Mouse (Mus musculus) naive thymus-derived CD4-positive, alpha-beta T cell, adult 2 months (primary cell): ENCODE measurements around the gene Spsb4.

ENCODE experiments used
- DNase-seq: peaks from one replicate; pipeline ENCODE4 v3.0.0-alpha.2; 2011; ENCODE audit warnings: low read depth

The Spsb4 gene

DNA sequence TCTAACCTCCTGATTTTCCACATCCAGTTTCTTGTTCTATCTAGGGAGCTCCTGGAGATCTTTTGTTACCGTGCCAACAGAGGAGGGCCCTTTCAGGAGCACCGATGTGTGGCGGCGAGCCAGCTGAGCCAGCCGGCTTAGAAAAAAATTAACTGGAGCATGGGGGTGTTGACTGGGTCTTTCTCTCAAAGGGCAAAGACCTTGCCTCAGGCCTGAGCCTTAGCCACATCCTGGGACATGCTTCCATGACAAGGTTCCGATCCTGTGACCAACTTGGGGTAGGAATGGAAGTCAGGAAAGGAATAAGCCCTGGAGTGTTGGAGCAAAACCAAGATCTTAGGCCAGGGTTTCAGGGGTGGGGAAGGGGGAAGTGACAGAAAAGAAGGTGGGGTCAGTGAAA, 2.9 kb downstream of the Spsb4 start:
- no peak for DNase-seq

DNA sequence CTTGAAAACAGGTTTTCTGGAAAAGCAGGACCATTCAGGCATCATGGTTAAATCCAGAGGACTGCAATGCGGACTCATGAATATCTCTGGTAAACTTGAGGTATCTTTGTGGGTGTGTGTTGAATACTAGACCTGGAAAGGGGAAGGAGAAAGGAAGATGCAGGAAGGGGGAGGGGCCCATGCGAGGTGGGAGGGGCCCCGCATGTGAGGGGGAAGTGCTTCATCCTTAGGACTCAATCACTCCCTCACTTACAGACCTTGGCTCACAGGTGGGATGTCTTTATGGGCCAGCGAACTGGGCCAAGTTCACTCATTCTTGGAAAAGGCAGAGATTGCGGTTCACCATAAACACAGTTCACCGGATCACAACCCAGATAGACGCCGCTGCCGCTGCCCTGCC, 4.9 kb downstream of the Spsb4 start:
- DNase-seq = no peak

GRCm38 (mm10) chr9:97013153-97013552, 5.5 kb downstream of the Spsb4 start:
- DNase-seq = no peak

- DNase-seq = no peak
Observed at GRCm38 (mm10) chr9:97011454-97012195, 7.0 kb downstream of the Spsb4 start.

DNA sequence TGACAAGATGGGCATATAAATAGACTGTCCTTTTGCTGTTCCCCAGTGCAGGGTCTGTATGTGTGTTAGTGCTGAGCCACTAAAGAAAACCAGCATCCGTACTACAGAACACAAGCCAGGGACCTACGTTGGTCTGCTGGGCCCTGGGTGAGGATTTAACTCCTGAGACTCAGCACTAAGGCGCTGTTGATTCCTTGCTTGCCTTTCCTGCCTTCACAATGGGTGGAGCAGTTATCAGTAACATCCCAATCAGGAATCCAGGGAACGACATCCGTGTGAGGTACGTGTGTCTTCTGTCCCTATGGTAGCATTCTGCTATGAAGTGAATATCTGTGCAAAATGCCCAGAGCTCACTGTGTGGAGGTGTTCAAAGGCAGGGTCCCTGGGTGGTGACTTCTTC, 8.2 kb downstream of the Spsb4 start:
- DNase-seq = no peak

- DNase-seq = no peak
Observed at GRCm38 (mm10) chr9:97004726-97005125, 13.9 kb downstream of the Spsb4 start.

DNA sequence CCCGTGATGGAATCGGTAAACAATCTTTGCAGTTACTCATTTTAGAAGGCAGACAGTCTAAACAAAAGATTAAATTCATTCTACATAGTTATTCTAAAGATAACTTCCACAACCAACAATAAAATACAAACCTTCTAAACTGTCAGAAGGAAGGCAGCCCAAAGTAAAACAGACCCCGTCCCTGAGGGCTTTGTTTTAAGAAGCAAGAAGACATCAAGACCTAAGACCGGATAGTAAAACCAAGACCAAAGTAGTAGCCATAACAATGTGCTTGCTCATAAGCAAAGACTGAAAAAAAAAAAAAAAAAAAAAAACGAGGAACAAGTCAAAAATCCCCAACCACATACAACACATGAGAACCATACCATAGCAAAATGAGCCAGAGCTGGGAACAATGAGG, 15.5 kb downstream of the Spsb4 start:
- no peak for DNase-seq

DNA sequence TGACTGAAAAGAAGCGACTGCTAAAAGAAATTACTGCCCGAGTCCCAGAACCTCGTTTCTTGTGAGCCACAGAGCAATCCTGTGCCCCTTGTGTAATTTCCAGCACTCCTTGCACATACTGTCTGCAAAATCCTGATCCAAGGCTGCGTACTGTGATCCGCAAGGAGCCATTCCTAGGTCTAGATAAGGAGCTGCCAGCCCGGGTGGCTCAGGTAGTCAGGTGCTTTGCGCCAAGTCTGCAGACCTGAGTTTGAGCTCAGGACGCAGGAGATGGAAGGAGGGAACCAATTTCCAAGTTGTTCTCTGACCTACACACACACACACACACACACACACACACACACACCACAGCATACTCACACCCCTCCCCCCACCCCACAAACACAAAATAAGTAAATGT, 16.0 kb downstream of the Spsb4 start:
- no peak for DNase-seq

DNA sequence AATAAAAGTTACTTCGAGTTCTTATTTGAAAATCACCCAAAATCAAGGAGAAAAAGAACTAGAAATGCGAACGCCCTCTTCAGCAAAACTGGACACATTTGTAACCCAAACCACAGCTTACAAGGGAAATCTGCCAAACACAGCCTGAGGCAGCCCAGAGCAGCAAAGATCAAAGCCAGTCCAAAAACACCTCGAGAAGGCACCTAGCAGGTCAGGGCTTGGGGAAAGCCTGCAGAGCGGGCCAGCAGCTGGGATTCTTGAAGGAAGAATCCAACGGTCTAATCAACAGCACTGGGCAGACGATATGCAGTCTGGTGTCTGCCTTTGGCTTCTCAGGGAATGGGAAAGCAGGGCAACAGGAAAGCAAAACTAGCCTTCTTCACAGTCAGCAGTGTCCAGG, 16.6 kb downstream of the Spsb4 start:
- DNase-seq = no peak

DNA sequence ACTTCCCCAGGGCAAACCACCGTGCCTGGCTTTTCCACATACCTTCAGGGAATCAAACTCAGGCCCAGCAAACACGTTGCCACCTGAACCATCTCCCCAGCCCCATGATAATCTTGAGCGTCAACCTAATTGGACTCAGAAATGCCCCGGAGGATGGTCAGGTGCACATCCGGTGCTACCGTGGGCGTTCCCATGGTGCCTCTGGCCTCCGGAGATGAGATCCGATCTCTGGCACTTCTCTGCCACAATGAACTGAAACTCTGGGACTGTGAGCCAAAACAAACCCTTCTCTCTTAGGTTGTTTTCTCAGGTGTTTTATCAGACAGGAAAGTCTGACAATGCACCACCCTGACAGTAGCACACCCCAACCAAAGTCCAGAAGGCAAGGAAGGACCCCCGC, 17.2 kb downstream of the Spsb4 start:
- no peak for DNase-seq

- DNase-seq = no peak
Observed at GRCm38 (mm10) chr9:96995717-96996116, 22.9 kb downstream of the Spsb4 start.

DNA sequence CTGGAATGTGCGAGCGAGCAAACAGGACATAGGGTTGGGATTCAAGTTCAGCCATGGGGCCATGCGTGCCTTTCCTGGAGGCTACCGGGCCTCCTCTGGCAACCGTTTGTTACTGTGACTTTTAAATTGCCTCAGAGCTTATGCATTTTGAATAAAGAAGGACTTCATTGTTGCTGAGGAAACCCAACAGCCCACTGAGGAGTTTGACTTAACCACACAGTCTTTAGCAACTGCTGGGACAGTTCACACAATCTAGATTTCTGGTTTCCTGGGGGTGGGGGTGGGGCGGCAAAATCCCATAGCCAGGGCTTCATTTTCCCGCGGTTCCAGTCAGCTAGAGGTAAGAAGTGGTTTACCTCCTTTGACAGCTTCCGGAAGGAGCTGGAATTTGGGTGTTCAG, 23.9 kb downstream of the Spsb4 start:
- DNase-seq = no peak

- no peak for DNase-seq
Observed at GRCm38 (mm10) chr9:96991118-96991517, 27.5 kb downstream of the Spsb4 start.

GRCm38 (mm10) chr9:96989389-96989990, 29.2 kb downstream of the Spsb4 start:
- no peak for DNase-seq

GRCm38 (mm10) chr9:96986797-96987473, 31.7 kb downstream of the Spsb4 start:
- DNase-seq = no peak

DNA sequence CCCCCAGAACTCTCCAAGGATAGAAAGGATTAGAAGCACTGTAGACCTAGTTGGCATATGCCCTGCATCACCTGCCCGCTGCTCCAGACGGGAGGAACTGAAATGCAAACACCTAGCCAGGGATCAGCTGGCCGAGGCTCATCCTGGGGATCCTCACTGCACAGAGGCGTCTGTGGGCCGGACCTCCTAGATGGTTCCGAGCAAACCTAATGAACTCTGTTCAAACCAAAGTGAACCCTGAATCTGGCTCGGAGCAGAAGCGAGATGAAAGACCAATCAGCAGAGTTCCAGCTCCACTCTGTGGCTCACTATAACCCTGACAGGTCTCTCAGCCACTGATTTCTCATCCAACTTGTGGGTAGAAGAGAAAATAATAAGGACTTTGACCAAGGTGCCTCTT, 34.6 kb downstream of the Spsb4 start:
- DNase-seq = no peak

GRCm38 (mm10) chr9:96982940-96983339, 35.7 kb downstream of the Spsb4 start:
- DNase-seq = no peak

DNA sequence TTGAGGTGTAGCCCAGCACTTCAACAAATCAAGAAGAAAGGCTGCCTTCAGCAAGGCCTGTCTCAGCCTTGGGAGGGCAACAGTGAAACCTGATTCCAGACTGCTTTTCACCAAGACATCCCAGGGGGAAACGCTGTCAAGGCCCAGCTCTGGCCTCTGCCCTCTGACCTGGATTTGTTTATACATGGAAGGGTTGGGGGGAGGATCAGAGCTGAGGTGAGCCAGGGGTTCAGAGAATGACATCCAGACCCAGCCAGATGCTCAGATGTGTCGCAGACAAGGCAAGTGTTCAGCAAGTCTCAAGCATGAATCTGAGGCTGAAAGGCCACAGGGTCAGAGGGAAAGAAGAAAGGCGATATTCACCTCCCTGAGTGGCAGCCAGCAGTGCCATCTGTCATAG, 36.3 kb downstream of the Spsb4 start:
- no peak for DNase-seq

GRCm38 (mm10) chr9:96981836-96982235, 36.8 kb downstream of the Spsb4 start:
- DNase-seq = no peak

DNA sequence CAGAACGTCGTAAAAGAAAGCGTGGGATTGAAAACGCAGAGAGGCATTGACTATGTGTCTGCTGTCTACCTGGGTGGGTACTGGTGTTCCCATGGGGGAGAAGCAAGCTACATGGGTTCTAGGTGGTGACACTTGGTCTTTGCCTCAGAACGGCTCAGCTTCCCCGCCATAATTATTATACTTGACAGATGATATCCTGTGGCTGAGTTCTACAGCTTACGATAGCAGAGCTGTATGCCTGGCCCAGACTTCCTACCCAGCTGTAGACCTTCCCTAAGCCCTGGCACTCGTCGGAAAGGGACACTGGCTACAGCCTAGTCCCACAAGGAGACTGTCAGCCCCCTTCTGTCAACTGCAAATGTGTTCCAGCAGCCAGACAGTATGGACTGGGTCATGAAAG, 37.5 kb downstream of the Spsb4 start:
- no peak for DNase-seq

DNA sequence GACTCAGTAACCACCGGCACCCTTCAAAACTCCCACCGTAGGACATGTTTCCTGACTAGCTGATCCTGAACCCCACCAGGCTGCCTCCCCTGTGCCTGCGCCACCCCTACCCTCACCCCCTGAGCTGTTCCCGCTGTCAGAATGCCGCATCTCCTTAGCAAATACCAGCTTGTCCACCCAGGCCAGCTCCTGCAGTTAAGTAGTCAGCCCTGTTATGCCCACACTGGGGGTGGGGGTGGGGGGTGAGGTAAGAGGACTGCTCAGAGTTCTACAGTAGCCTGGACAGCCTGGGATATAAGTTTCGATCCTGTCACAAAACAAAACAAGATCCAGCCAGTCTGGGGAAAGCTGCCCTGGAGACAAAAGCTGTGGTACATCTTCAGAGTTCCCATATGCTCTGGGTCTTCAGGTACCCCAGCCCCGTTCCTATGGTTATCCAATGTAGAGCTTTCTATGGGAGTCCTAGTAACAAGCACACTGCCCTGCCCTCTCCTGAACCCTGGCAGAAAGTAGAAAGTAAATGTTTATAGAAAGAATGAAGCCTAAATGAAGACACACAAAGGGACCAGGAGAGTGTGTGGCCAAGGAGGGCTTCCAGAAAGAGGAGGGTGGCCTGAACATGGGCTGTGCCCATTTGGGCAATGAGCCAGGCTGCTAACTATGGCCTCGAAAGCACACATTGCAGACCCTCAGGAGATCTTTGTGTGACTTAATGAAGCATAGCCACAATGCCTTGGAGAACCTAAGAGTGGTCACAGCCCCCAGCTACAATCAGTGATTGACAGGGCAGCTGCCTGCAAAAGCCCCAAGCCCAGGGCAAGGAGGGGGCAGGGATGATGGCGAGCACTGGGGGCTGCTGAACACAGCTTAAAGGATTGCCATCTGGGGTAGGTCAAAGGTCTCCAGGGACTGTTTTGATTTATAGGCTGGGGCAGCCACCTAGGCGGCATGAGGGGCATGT, 38.3 kb downstream of the Spsb4 start:
- DNase-seq = no peak

- DNase-seq = no peak
Observed at GRCm38 (mm10) chr9:96979417-96980030, 39.1 kb downstream of the Spsb4 start.
